Mouse (Mus musculus) kidney, adult 2 months (tissue): ENCODE measurements around the gene Cdh16.

Experiments used
- CTCF ChIP-seq: fragments of 200-500 bp; conservative IDR thresholded peaks from 2 replicates; pipeline ENCODE4 v1.5.1; 2011; ENCODE audit warnings: low read depth, mild to moderate bottlenecking, control low read depth, low read length, moderate library complexity, mixed read lengths; ENCODE audit not compliant: insufficient read depth, insufficient read length
- POLR2A ChIP-seq: fragments of 200-500 bp; IDR thresholded peaks from one replicate; pipeline ENCODE4 v1.6.1; 2011; ENCODE audit warnings: low read depth, low read length, control low read depth

DNA sequence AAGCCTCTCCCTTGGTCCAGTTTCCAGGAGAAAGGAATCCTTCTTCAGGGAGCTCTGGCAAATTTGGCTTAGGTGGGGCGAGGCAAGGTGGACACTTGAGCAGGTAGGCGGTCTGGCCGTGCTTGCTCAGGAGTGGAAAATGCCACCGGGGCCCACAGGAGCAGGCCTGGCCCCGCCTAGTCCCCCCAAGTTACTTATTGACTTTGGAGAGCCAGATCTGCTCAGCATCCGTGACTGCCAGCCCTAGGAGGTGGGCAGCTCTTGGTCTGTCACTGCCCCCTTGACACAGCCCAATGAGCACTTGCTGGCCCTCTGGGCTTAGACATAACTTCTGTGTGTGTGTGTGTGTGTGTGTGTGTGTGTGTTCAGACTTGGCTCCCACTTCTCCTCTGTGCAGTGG, at the start of gene Cdh16:
- TF ChIP-seq POLR2A (peak; percentile 72), CTCF (no peak)
